Mouse (Mus musculus) central nervous system, embryonic 18 days (tissue): ENCODE data around the gene Gm45785. TPM values are rescaled to one million over a fixed set of nuclear protein-coding genes. Genes with fewer than 3 reads are reported as not detected.

Experiments used
- polyA plus RNA-seq: library from polyadenylated mRNA; depleted of rRNA; stranded (reverse); fragments of >200 nt; gene quantifications from 2 replicates; pipeline ENCODE4 v1.2.3, GENCODE M21; 2012; rRNA removed

Gene Gm45785
- polyA plus RNA-seq, result 0.24 and 0.28 TPM in 2 replicates

DNA sequence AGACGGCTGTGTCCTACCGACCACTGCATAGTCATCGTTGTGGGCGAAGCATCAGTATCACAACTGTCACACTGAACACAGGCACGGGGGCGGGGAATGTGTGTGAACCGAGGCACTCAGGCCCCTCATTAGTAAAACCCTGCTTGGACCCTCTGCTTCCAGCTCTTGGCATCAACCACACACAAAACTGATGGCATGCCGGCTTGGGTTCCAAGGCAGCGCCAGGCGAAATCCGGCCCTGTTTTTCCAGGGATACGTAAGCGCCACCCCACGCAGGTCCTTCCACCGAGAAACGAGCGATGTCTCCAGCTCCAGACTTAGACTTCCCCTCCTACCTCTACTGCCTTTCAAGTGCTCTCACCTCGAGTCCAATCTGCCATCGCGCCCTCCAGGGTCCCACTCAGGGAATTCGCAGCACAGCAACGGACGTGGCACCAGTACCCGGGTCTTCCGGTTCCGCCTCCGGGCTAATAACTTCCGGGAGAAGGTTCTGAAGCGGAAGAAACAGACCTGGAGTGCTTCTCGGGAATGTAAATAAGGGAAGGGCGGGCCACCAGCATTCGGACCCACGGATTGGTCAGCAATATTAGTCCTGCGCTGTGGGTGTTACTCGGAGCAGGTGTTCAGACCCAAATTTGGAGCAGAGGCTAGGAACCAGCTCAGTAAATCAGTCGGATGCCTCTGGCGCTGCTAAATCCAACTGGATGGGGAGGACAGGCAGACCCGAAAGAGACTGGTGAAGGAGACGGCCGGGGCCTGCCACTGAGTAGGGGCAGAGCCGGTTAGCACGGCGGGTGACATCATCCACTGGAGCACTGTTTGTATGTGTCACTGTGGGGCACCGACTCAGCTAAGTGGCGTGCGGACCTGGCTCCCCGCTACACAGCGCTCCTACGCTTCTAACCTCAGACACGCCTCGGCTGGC is at the start of gene Gm45785:
Gene Gm45785 (minus strand): TSS at position 472 of the 925 bp plus-strand sequence.

DNA sequence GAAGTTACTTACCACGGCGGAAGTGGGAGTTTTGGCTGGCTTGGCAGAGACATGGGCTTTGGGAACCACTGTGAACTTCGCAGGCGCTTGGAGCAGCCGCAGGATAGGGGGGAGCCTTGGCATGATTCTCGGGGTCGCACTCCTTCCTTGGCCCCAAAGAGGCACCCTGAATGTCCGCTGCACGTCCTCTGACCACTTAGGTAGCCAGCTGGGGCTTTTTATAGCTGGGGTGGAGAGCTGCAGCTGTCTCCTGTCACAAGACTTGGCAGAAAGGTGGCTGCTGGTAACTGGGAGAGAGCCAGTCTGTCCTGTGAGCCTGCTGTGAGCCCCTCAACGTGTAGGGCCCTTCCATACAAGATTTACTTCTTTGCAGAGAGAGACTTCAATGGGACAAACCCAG is 44.1 kb upstream of the Gm45785 start, which contains the start of gene Cox8b:
Gene Cox8b (minus strand): TSS at position 227 of the 400 bp plus-strand sequence.

DNA sequence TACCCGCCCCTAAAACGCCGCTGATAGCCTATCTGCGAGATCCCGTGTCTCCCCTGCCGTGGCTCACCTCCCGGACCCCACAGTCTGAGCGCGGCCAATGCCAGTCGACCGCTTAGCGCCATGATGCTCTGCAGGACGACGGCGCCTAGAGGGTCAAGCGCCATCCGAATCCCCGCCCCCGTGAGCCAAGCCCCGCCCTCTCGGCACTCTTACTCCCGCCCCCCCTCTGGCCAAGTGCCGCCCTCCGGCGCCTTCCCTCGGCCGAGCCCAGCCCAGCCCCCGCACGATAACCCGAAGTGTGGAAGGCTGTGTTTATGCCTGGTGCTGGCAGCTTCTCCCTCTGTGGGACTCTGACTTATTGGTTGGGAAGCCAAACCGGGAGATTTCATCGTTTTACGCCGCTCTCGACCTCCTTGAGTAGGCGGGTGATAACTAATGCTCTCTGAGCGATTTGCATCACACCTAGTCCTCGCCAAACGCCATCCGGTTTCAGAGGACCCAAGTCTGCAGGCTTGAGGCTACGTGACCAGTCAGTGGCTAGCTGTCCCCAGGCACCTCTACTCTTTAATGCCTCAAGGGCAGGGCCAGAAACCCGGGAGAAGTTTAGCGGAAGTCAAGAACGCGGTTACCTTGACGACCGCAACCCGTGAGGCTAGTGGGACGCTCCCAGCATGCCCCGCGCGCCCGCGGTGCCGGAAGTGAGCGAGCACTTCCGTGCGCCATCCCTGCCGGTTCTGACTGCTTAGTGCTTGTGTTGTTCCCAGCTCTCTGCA is 25.8 kb upstream of the Gm45785 start, which contains the start of the genes Psmd13 and Sirt3:
Gene Psmd13 (plus strand): TSS at position 273 of the 773 bp plus-strand sequence.
Gene Sirt3 (minus strand): TSS at position 614 of the 773 bp plus-strand sequence.

DNA sequence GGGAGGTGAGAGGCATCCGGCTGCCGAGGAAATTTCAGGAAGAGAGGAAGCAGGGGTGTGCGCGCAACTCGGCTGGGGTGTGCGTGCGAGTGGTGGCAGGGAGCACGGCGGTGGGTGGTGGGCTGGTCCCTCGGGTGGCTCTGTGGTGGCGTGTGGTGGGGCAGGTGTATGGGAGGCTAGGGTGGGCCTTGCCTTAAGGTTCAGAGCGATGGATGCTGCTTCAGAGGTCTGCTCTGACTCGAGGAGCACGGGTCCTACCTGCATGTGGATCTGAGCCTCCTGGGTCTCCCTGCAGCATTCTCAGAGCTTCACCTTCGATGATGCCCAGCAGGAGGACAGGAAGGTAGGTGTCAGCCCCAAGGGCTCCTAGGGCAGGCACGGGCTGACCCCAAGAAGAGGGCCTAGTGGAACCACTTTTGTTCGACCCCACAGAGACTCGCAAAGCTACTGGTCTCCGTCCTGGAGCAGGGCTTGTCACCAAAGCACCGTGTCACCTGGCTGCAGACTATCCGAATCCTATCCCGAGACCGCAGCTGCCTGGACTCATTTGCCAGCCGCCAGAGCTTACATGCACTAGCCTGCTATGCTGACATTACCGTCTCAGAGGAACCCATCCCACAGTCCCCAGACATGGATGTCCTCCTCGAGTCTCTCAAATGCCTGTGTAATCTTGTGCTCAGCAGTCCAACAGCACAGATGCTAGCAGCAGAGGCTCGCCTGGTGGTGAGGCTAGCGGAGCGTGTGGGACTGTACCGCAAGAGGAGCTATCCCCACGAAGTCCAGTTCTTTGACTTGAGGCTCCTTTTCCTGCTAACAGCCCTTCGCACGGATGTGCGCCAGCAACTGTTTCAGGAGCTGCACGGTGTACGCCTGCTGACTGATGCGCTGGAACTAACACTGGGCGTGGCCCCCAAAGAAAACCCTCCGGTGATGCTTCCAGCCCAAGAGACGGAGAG is 1.7 kb upstream of the Gm45785 start, which contains the start of gene Bet1l:
Gene Bet1l (minus strand): TSS at position 28 of the 956 bp plus-strand sequence.

DNA sequence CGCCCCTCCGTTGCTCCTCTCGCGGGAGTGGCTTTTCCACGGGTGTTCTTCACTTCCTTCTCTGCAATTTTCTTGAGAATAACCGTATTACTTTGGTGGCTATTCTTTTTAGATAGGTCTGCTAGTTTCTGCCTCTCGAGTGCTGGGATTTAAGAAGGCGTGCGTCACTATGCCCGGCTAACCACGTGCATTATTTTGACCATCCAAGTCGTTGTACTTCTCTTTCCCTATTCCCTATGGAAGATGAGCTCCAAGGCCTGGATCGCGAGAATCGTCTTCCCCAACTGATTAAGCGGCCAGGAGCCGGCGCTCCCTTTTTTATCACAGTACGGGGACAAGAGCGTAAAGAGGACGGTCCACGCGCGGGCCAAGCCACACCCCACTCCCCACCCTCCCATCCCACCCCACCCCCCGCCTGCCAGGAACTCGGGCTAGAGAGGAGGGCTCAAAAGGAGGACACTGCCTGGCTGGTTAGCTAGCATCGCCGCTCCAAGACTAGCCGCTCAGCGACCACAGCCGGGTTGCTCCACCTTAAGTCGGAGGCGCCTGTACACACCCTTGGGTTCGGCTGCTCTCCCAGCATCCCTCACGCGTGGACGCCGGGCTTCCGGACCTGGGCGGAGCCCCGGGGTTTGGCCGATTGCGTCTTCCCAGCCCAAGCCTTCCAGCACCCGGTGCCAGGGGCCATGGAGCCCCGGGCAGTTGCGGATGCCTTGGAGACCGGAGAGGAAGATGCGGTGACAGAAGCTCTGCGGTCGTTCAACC is 836 bp upstream of the Gm45785 start, which contains the start of gene Ric8a:
Gene Ric8a (plus strand): TSS at position 173 of the 765 bp plus-strand sequence.

DNA sequence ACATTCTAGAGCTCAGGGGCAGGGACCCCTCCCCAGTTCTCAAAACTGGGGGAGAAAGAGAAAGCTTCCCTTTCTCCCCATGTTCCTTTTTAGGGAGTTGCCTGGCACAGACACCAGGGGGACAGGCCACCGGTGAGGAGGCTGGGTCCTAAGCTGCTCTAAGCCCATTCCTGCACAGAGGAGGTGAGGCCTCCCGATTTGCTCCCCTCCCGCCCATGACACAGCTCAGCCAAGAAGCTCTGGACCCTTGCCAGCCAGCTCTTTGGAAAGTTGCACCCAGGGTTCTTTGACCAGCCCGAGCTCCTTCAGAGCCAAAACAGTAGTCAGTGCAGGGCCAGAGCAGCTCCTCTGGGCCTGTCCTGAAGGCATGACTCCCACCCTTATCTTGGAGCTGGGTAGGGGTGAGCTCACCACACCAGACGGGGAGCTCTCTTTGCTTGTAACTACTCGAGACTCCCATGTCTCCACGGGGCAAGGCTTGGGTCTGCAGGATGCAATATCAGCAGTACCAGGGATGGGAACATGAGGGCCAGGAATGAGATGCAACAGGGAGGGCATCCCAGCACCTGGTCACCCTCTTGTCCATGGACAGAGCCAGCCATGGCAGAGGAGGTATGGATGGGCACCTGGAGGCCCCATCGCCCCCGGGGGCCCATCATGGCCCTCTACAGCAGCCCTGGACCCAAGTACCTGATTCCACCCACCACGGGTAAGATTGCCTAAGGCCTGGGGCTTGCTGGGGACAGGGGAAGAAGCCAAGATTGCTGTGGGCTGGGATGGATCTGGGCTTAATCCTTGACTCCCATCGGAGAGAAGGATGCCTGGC is 8.2 kb downstream of the Gm45785 start, which contains the start of gene Odf3:
Gene Odf3 (plus strand): TSS at position 51 of the 826 bp plus-strand sequence.

DNA sequence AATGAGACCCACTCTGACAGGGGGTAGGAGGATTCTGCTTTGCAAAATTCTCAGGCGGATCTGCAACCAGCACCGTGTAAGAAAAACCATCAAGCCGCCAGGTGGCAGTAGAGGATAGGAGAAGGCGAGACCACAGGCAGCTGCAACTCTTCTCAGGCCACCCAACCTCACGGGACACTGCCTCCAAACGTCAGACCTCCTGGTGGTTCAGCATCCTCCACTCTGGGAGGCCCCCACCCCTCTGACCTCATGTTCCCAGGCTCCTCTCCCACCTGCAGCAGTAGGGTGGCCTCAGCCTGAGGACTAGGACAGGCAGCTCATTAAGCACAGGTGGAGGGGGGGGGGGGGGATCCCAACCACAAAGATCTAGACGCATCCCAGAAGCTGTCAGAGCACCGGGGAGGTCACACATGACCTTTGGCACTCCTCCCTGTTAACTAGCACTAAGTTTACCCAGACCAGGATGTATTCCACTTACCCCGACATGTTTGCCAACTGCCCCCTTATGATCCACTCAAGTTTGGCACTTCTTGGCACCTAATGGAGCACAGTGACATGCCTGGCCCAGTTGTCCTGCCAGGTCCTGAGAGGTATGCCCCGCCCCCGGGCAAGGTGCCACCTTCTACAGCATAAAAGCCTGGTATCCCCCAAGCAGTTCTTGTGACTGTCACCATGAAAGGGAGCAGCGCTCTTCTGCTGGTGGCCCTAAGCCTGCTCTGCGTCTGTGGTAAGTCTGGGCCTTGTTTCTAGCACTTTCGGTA is 11.0 kb downstream of the Gm45785 start, which contains the start of gene Scgb1c1:
Gene Scgb1c1 (plus strand): TSS at position 643 of the 761 bp plus-strand sequence.

DNA sequence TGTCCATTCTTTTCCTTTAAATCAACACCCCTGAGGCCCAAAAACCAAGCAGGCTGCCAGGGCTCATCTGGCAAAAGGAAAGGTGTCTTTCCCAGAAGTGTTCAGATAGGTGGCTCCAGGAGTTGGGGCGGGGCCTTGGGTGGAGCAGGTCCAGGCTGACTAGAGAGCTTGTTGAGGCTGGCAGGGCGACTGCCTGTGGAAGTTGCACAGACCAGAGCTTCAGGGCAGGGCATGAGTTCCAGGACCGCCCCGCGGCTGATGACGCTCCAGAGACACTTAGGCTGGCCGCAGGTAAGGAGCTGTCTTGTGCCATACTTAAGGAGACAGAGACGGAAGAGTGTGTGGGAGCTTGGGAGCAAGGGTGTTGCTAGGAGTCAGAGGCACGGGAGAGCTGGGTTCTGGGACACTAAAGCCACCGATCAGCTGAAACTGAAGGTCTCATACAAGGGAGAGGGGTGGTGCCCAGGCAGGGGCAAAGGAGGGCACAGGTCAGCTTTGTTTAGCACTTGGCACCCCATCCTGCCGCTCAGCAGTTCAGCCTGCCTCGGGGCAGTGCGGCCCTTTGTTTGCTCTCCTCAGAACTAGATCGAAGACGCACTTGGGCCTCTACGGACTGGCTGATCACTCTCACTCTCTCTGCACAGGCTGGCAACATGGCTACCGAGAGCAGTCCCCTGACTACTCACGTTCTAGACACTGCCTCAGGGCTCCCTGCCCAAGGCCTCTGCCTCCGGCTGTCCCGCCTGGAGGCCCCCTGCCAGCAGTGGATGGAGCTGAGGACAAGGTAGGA is 21.0 kb downstream of the Gm45785 start, which contains the start of gene Urah:
Gene Urah (plus strand): TSS at position 51 of the 790 bp plus-strand sequence.

DNA sequence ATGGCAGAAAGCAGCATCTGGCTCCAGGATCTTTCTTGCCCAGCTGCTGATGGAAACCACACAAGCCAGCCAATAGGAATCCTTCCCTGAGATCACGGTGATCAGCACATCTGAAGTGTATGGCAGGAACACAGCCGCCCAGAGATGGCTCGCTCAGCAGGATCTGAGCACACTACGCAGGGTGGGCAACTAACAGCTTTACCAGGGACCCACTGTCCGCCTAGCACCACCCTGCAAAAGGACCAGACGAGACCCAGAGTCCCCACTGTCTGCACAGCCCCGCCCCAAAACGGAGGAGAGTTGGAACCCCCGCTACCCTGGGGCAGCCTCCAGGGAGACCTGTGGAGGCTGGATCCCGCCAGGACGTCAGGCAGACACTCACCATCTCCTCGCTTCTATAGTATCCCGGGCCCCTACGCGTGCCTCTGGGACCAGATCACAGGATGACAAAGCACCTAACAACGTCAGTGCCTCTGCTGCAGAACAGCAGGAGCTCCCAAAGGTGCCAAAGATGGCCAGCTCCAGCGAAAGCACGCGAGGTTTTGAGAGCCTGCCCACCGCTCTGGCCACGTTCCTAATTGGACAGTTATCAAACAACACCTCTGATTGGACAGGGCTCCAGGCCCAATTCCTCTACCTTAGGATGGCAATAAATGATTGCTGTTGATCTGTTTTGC is 34.3 kb downstream of the Gm45785 start, which contains the start of gene Zfp941:
Gene Zfp941 (minus strand): TSS at position 526 of the 677 bp plus-strand sequence.

DNA sequence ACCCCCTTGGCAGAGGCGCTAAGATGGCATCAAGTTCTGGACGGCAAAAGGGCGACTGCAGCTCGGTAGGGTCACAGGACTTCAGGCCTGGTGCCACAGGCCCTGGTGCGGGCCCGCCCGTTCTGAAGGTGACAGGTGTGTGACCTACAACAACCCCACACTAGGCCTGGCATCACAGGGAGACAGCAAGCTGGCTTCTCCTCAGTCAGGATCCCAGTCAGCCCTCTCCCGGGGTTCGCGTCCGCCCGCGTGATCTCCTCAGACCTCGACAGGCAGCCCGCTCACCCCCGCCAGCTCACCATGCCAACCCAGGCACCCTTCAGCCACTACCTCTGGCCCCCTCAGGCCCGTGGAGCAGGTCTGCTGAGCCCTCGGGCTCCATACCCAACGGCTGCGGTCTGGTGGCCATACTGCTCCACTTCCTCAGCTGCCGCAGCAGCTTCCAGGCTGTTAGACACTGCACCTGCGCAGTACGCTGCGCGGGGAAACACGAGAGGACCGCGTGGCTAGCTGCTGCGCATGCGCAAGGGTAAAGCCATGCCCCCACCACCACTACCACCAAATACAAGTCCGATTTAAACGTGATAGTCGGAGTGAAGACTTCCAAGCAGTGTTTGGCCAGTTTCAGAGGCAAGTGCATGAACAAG is 68.6 kb downstream of the Gm45785 start, which contains the start of gene Syce1:
Gene Syce1 (minus strand): TSS at position 447 of the 647 bp plus-strand sequence.

Other genes starting within 250 kb of the Gm45785 start
- not detected in 2 replicates for gene Olfr61, start 227.4 kb downstream of the Gm45785 start, polyA plus RNA-seq
- gene Olfr53, start 209.9 kb downstream of the Gm45785 start, polyA plus RNA-seq, result not detected in 2 replicates
- gene Olfr539, start 196.4 kb downstream of the Gm45785 start, polyA plus RNA-seq, result 0.01 TPM in 2 replicates
- not detected in 2 replicates for gene Olfr45, start 174.4 kb downstream of the Gm45785 start, polyA plus RNA-seq
- not detected in 2 replicates for gene Olfr541, start 159.1 kb downstream of the Gm45785 start, polyA plus RNA-seq
- not detected in 2 replicates for gene Cyp2e1, start 92.6 kb downstream of the Gm45785 start, polyA plus RNA-seq
- gene Syce1, start 68.5 kb downstream of the Gm45785 start, polyA plus RNA-seq, result 0.26 and 0.66 TPM in 2 replicates
- gene Zfp941, start 34.2 kb downstream of the Gm45785 start, polyA plus RNA-seq, result 11.1 and 13.3 TPM in 2 replicates
- gene Urah, start 21.3 kb downstream of the Gm45785 start, polyA plus RNA-seq, result 0.24 and 1.4 TPM in 2 replicates
- gene Scgb1c1, start 10.8 kb downstream of the Gm45785 start, polyA plus RNA-seq, result 0.25 TPM in 1 of 2 replicates, not detected in the other
- gene Odf3, start 8.5 kb downstream of the Gm45785 start, polyA plus RNA-seq, result 0.12 and 0.16 TPM in 2 replicates
- 103 and 106 TPM in 2 replicates for gene Ric8a, start 626 bp upstream of the Gm45785 start, polyA plus RNA-seq
- gene Bet1l, start 1.2 kb upstream of the Gm45785 start, polyA plus RNA-seq, result 33.4 and 36.0 TPM in 2 replicates
- 140 and 147 TPM in 2 replicates for gene Psmd13, start 25.6 kb upstream of the Gm45785 start, polyA plus RNA-seq
- 57.5 and 62.3 TPM in 2 replicates for gene Sirt3, start 26.0 kb upstream of the Gm45785 start, polyA plus RNA-seq
- gene Cox8b, start 44.1 kb upstream of the Gm45785 start, polyA plus RNA-seq, result 3.9 TPM in 1 of 2 replicates, not detected in the other
- gene Nlrp6, start 64.6 kb upstream of the Gm45785 start, polyA plus RNA-seq, result 0.59 and 0.66 TPM in 2 replicates
- 9.8 and 11.2 TPM in 2 replicates for gene Pgghg, start 85.1 kb upstream of the Gm45785 start, polyA plus RNA-seq
- gene Ifitm5, start 94.0 kb upstream of the Gm45785 start, polyA plus RNA-seq, result 0.48 and 7.3 TPM in 2 replicates
- 0.21 TPM in 1 of 2 replicates, not detected in the other for gene Gm45717, start 99.6 kb upstream of the Gm45785 start, polyA plus RNA-seq
- 139 and 160 TPM in 2 replicates for gene Ifitm2, start 99.7 kb upstream of the Gm45785 start, polyA plus RNA-seq
- gene Ifitm1, start 110.9 kb upstream of the Gm45785 start, polyA plus RNA-seq, result 33.6 and 57.6 TPM in 2 replicates
- gene Ifitm3, start 154.4 kb upstream of the Gm45785 start, polyA plus RNA-seq, result 43.6 and 46.5 TPM in 2 replicates
- 0.56 and 0.82 TPM in 2 replicates for gene Ifitm6, start 161.6 kb upstream of the Gm45785 start, polyA plus RNA-seq
- gene Gm17387, start 172.8 kb upstream of the Gm45785 start, polyA plus RNA-seq, result not detected in 2 replicates
- 186 and 189 TPM in 2 replicates for gene B4galnt4, start 204.8 kb upstream of the Gm45785 start, polyA plus RNA-seq
- 0.04 and 1.6 TPM in 2 replicates for gene Pkp3, start 221.9 kb upstream of the Gm45785 start, polyA plus RNA-seq
- gene Sigirr, start 244.2 kb upstream of the Gm45785 start, polyA plus RNA-seq, result 2.3 and 2.5 TPM in 2 replicates